Mouse (Mus musculus): ENCODE results near the gene Cdk6. TPM values are rescaled to one million over a fixed set of nuclear protein-coding genes. Genes with fewer than 3 reads are reported as not detected.
A peak's percentile ranks its signal among the peaks of the same experiment; 100 is the strongest.
"Not testable (repeated sequence)": the region's sequence is repeated elsewhere in the genome, so short reads cannot be mapped to it uniquely, and the experiment has no call there.

Gene Cdk6
- total RNA-seq, 4 experiments from 2014 or later, result 0.56 to 1.3 (median 1.2) TPM

DNA sequence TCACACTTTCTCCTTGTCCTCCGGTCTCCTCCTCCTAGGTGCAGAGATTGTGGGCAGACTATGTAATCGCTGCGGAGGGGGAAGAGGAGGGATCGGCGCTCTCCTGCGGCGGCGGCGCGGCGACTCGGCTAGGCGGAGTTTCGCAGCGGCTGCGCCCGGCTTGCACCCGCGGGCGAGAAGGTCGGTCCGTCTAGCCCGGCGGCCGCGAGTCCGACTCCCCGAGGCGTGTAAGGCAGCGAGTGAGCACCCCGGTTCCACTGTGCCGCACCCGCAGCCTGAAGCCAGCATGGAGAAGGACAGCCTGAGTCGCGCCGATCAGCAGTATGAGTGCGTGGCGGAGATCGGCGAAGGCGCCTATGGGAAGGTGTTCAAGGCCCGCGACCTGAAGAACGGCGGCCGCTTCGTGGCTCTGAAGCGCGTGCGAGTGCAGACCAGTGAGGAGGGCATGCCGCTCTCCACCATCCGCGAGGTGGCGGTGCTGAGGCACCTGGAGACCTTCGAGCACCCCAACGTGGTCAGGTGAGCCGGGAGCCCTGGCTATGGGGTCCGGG lies 2.9 kb downstream of the Cdk6 start:
- peak; percentile 36 to 51 for DNase-seq (ENCODE audit: low spot score in 2 of 2)

DNA sequence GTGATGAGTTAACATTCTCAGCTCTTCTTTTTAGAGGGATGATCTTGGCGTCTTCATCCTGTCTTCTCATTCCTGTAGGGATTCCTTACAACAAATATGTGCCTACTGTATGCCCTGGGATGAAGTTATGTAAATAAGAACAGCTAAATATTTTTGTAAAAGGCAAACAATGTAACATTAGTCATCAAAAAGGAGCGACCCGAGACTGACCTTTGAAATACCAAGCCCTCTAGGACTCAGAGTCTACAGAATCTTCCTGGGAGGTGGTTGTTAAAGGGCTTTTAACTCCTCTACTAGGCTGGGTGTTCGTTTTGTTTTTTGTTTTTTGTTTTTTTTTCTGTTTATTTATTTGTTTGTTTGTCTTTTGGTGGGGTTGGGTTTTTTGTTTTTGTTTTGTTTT lies 4.3 kb downstream of the Cdk6 start:
- not testable (repeated sequence) for DNase-seq (ENCODE audit: low spot score in 2 of 2)

DNA sequence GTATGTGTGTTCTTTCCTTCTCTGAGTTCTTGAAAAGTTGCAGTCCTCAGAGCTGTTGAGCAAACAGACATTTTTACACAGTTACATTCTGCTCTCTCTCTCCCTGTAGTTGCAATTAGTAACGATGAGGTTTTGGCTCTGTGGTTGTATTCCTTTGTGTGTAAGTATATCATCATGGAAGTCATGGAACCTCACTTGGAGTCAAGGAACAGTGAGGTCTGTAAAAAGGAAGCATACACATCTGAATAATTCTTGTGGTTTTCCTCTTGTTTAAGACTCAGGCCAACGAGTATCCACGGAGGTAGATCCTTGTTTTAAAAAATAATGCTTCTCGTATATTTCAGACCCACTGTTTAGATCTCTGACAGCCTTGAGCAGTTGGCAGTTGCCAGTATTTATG lies 8.1 kb downstream of the Cdk6 start:
- DNase-seq (ENCODE audit: low spot score in 2 of 2), result not testable (repeated sequence)

DNA sequence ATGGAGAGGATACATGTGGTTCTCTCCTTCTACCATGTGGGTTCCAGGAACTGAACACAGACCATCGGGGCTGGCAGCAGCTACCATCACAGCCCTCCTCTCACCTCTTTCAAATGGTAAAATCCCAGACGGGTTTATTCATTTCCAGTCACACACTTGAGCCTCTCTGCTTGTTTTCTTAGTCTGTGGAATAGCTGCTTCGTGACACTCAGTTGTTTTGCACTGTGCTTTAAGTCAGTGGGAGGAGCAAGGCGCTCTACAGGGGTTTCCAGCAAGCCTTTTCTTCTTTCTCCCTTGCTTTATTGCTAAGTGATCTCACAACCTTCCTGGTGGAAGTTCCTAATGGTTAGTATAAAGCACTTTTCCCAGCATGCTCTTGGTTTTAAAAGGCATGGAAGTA lies 10.6 kb downstream of the Cdk6 start:
- DNase-seq (ENCODE audit: low spot score in 2 of 2), result not testable (repeated sequence)

DNA sequence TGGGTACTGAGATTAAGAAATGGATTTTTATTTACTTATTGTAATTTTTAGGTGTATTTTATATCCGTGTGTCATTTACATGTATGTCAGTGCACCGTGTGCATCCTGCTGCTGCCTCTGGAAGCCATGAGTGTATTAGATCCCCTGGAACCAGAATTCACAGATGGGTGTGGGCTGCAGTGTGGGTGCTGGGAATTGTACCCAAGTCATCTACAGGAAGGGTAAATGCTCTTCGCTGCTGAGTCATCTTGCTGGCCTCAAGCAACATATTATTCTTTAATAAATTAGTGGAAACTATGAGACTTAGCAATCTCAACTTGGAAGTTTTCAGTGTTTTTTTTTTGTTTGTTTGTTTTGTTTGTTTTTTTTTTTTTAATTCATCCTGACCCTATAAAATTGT lies 11.0 kb downstream of the Cdk6 start:
- no peak for DNase-seq (ENCODE audit: low spot score in 2 of 2)

DNA sequence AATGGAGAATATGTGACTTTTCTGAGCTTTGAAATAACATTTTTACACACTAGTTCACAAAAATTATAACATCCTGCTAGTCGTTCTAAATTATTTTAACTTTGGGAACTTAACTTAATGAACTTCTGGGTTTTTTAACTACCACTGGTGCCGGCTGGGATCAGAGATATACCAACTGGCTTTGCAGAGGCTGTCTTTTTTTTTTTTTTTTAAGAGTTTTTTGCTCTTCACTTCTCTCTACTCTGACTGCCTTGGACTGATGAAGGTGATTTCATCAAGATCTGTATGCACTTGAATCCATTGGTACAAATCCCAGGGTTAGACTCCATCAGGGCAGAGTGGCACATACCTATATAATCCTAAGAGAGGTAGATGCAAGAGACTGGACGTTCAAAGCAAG lies 11.5 kb downstream of the Cdk6 start:
- DNase-seq (ENCODE audit: low spot score in 2 of 2), result no peak

DNA sequence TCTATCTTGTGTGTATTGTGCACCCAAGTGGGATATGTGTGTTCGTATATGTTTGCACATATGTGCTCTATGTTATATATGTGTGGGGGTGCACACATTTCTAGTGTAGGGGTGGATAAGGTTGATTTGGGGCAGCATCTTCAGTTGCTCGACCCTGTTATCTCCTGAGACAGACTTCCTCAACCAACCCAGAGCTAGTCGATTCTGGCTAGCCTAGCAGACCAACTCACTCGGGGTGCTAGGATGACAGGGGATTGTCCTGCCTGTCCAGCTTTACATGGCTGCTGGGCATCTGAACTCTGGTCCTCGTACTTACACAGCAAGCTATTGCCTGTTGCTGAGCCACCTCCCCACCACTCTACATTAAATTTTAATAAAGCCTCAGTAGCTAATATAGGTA lies 13.0 kb downstream of the Cdk6 start:
- no peak for DNase-seq (ENCODE audit: low spot score in 2 of 2)

DNA sequence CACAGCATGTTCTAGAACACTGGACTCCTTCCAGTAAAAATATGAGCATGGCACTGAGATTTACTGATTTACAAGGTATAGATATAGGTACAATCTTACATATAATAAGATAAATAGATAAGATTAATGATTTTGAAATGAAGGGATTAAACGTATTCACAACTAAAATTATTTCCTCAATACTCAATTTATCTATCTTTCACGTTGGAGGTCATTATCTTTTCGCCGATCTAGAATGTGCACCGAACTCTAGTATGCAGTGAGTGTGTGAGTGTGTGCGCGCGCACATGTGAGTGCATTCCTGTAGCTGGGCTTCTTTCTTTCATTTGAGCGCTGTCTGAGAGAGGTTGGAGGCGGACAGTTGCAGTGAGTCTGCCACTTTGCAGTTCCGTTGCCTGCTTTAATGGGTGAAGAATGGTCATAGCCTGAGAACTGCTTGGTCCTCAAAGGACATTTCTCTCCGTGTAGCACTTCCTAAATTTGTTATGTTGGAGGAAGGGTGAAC lies 13.8 kb downstream of the Cdk6 start:
- DNase-seq (ENCODE audit: low spot score in 2 of 2), result no peak

DNA sequence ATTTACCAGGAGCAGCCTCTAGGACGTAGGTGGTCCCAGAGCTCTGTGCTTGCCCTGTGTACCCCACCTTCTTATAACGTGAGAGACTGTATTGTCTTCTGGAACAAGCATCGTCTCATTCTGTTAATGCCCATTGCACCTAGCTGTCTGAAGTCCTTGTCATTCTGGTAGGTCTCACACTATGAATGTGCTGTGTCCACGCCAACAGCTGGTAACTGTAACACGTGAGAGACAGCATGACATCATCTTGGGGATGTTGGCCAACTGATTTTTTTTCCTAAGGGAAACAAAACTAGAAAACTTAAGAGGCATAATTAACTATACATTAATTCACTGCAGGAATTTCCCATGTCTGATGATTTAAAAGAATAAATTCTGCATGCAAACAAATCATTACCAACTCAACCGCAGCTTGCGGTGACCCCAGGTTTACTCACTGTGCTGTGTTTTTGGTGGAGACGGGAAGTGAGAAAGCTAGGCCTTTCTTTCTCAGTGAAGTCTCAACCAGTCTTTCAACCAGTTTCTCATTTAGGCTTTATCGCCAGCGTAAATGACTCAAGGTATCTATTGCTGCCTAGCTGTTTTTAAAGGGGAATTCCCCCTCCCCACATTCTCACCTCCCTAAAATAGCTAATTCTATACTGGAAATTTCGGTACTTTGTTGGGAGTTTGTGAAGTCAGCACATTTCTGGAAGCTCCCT lies 14.4 kb downstream of the Cdk6 start:
- no peak for DNase-seq (ENCODE audit: low spot score in 2 of 2)

DNA sequence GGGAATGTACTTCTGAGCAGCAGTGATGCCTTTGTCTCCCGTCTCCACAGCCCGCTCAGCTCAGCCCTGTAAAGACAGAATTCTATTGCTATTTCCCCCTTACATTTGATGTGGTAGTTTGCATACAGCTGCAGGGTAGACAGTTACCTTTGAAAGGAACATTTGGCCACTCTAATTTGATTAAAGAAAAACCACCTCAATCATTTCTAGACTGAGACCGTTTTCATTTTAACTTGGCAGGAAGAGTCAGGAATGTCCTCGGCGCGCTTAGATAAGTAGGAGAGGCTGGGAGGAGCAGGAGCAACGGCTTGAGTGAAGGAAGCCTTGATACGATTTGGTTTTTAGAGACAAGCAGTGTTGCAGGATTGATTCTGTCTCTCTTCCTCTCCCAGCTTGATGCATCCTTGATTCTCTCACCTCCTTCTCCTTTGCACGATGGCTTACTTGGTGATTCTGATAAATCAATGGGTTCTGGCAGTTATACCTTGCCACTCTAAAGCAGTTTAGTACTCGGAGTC lies 15.0 kb downstream of the Cdk6 start:
- DNase-seq (ENCODE audit: low spot score in 2 of 2), result no peak

DNA sequence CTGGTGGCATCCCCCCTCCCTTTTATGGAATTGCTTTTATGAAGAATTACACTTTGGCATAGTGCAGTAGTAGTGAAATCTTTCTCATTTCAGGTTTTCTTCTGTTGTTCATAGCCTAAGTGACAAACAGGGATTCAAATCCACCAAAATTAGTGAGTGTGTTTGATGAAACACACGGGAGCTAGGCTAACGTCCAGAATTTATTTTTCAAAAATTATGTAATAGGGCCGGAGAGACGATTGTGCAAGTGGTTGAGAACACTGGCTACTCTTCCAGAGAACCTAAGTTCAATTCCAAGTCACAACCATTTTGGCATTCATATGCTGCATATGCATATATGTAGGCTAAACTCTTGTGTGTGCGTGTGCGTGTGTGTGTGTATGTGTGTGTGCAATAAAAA lies 16.2 kb downstream of the Cdk6 start:
- DNase-seq (ENCODE audit: low spot score in 2 of 2), result no peak

DNA sequence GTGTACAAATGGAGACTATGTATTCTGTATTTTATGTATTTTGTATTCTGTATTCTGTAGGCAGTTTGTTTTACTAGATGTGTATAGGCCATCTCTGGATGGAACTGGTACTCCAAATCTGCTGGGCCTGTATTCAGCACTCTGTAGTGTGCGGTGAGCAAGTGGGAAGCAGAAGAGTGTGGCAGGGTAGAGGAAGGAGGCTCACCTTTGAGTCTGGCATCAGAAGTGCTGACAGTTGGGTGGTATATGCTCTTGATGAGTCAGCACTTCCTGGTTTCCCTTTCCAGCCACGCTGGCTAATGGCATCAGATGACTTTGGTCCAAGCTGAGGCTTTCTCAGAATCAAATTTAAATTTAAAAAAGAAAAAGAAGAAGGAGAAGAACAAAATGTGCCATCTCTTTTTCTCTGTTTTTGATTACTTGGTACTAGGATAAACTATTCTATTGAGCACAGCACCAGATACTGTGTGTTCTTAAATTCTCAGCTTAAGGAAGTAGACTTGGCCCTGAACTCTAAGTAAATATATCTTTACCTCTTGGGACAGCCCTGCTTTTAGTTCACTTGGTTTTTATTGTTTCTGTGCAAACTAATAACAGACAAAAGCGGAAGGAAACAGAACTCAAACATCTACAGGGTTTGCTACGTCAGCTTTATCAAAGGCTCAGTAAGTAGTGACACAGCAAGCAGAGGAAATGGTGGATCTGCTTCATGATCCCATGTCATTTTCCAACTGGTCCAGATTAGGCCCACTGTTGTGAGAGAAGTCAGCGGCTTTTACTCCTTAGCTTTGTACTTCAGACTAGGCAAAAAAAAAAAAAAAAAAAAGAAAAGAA lies 17.6 kb downstream of the Cdk6 start:
- DNase-seq (ENCODE audit: low spot score in 2 of 2), result no peak

DNA sequence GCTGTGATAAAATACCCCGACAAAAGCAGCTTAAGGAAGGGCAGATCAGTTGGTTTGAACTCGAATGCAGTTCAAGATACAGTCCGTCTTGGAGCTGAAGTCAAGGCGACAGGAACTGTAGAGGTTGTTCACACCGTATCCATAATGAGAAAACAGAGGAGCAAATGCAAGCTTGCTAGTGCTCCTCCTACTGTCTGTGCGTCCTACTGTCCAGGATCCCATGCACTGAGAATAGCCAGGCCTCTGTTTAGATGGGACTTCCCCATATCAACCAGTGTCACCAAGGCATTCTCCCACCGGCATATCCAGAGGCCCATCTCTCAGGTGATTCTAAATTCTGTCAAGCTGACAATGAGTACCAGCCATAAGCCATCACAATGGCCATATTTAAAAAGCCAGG lies 18.6 kb downstream of the Cdk6 start:
- DNase-seq (ENCODE audit: low spot score in 2 of 2), result no peak

DNA sequence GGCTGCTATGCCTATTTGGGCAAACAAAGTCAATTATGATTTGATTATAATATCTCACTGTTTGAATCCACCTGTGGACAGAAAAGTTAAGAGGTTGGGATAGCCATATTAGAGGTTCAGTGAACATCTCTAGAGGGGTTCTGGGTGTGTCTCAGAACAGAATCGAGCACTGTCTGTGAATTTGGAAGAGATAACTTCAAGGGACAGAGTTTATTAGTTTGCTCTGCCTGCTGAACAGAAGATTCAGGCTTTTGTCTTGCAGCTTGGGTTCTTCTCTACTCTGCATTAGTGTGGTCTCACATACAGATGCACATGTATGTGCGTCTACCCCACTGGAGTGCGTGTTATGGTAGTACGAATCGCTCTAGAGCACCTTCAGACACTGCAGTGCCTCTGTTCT lies 20.0 kb downstream of the Cdk6 start:
- no peak for DNase-seq (ENCODE audit: low spot score in 2 of 2)

DNA sequence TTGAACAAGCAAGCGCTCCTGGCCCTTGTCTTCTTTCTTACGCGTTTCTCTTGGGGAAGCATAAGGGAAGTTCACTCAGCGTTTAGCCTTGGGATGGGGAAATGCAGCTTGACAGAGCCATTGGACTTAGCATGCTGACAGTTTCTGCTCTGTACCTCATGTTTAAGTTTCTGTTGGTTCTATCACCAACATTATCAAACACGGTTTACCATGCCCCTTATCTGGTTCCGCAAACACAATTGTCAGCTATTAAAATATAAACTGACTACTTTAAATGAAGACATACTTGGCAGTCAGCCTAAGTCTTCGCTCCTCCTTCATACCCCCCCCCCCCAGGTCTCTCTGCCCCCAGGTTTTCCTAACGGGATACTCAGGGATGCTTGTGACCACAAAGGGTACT lies 20.8 kb downstream of the Cdk6 start:
- no peak for DNase-seq (ENCODE audit: low spot score in 2 of 2)

DNA sequence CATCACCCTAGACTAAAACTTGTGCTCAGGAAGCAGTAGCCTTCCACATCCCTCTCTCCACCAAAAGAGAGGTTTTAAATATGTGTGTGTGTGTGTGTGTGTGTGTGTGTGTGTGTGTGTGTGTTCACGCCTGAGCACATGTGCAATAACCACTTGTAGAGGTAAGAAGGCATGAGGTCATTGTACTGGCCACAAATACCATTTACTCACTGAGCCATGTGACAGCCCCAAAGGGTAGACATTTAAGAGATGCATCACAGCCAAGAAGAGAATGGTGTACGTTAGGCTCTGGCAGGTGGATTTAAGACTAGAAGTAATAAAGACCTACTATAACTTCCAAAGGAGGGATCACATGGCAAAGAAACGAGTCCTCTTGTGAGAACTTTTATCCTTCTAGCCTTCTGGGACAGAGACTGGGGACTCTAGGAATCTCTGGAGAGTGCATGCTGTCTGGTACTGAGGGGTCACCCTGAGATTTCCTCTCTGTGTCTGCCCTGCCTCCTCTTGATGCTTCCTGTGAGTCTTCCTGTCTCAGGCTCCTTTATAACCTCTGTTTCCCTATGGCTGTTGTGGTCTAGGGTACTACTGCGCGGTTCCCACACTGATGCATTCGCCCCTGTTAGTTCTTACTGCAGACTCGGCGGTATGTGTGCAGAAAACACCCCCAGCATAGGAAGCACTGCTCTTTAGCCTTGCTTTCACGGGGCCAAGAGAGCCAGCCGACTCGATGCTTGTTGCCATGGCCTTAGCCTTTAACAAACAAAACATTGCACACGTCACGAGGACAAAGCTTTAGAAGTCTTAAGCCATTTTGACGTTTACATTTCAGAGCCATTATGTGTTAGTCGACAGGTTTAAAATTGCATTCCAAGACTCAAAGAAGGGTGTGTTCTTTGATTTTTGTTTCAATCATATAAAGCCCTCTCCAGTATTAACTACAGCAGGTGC lies 22.0 kb downstream of the Cdk6 start:
- DNase-seq (ENCODE audit: low spot score in 2 of 2), result no peak

DNA sequence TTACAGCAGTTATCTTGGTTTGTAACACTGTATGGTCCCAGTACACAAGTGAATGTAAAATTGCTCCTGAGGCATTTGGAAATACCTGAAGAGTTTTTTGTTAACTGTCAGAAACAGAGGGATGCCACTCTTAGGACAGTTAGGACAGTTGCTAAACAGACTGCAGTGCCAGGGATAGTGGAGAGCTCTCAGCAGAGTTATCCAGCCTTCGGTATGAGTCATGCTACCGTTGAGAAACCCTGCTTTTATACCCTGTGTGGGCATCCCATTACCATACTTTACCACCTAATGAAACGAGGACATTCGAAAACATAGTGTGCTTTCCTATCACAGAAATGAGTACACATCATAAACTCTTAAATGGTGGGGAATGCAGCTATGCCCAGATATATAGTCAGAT lies 25.8 kb downstream of the Cdk6 start:
- DNase-seq (ENCODE audit: low spot score in 2 of 2), result no peak

DNA sequence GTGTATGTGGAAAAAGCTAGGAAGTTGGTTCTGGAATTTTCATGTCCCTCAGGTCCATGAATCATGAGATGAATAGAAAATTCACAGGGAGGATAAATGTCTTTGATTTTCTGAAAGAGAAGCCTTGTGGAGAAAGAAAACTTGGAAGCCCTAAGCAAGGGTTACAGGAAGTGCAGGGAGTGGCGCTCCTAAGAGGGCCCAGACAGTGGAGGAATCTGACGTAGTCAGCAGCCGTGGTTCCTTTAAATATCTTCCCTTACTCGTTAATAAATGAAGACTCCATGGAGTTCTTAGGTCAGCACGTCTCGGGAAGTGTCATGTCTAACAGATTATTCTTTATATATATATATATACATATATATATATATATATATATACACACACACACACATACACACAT lies 28.0 kb downstream of the Cdk6 start:
- DNase-seq (ENCODE audit: low spot score in 2 of 2), result no peak

DNA sequence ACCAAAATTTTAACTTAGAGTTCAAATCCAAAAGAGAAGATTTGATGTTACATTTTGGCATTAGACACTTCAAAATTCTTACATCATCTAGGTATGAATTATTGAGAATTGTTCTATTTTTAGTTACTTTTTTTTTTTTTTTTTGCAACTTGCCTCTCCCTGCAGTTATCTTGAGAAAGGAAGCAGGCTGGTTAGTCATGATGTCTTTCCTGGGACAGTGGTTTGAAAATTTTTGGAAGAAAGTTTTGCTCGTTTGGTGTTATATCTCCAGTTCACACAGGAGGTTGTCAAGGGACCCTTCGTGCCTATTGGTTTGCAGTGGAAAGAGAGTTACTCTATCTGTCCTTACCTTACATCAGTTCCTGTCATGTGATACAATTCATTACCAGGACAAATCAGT lies 29.9 kb downstream of the Cdk6 start:
- no peak for DNase-seq (ENCODE audit: low spot score in 2 of 2)

DNA sequence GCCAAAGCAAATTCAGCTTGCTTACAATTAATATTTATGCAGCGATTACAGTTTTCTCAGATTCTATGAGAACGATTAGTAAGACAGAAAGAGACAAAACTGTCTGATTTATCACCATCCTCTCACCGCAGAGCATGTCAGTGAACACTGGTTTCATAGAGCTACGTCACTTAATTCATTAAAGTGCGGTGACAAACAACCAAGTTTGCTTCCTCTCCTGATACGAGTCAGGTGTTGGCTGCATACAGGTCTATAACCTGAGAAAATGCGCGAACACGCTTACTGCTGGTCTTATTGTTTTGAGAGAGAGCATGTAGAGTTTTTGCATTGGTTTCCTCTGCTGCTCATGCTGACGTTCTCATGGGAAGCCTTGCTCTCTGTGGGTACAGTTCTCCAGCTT lies 31.9 kb downstream of the Cdk6 start:
- DNase-seq (ENCODE audit: low spot score in 2 of 2), result no peak

DNA sequence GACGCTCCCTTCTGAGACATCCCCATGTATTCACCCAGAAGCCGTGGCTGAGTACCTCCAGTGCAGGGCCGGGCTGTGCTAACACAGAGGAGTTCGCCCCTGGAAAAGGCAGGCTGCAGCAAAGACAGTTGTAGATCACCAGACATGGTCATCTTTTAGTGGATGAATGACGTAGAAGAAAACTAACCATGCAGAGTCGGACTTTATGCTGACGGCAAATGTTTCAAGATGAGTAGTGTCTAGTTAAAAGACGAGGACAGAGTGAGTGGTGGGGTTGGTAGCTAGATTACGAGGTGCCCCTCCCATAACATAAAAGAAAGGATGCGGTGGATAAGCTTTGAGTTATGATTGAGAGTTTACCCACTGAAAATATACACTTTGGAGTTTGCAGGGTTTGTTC lies 33.5 kb downstream of the Cdk6 start:
- DNase-seq (ENCODE audit: low spot score in 2 of 2), result no peak

All from gastrocnemius, adult 8-10 months (tissue).